Mouse (Mus musculus) layer of hippocampus, adult 18-20 months (tissue): ENCODE measurements around the gene D17H6S53E. TPM values are rescaled to one million over a fixed set of nuclear protein-coding genes. Genes with fewer than 3 reads are reported as not detected.

Experiments
- total RNA-seq, 2 experiments: library from RNA; stranded (reverse); gene quantifications; 2 replicates each; pipeline ENCODE4 v1.2.3; 2021

Gene D17H6S53E
- total RNA-seq, 2 experiments from 2014 or later, result 22.5 to 28.9 TPM

Other genes with a start within 250 kb of the D17H6S53E start
- gene Zbtb12, start 246.9 kb upstream of the D17H6S53E start, total RNA-seq, result 1 to 10 TPM; 8.6 to 8.8 TPM
- gene Gm20547, start 244.3 kb upstream of the D17H6S53E start, total RNA-seq, result under 1 TPM in 1 of 2 experiments, not detected in 1; 0.10 TPM
- 1 to 10 TPM in 1 of 2 experiments, under 1 TPM in 1; 0.89 to 3.1 TPM for gene C2, start 228.1 kb upstream of the D17H6S53E start, total RNA-seq
- gene Ehmt2, start 227.9 kb upstream of the D17H6S53E start, total RNA-seq, result 100 to 1,000 TPM; 186 to 193 TPM
- under 1 TPM in 1 of 2 experiments, not detected in 1; 0.43 TPM for gene Slc44a4, start 211.9 kb upstream of the D17H6S53E start, total RNA-seq
- 10 to 100 TPM; 41.4 to 44.2 TPM for gene Neu1, start 195.1 kb upstream of the D17H6S53E start, total RNA-seq
- gene Hspa1b, start 167.1 kb upstream of the D17H6S53E start, total RNA-seq, result 10 to 100 TPM; 27.5 to 37.5 TPM
- gene Gm20481, start 156.5 kb upstream of the D17H6S53E start, total RNA-seq, result not detected
- 10 to 100 TPM; 24.3 to 27.8 TPM for gene Hspa1a, start 154.2 kb upstream of the D17H6S53E start, total RNA-seq
- under 1 TPM; 0.12 to 0.48 TPM for gene Hspa1l, start 153.7 kb upstream of the D17H6S53E start, total RNA-seq
- gene Lsm2, start 144.5 kb upstream of the D17H6S53E start, total RNA-seq, result 10 to 100 TPM; 18.2 to 20.7 TPM
- gene Vars, start 125.4 kb upstream of the D17H6S53E start, total RNA-seq, result 10 to 100 TPM; 46.6 to 50.4 TPM
- under 1 TPM; 0.15 to 0.22 TPM for gene Vwa7, start 109.8 kb upstream of the D17H6S53E start, total RNA-seq
- gene Sapcd1, start 98.4 kb upstream of the D17H6S53E start, total RNA-seq, result 1 to 10 TPM in 1 of 2 experiments, not detected in 1; 1.4 TPM
- 1 to 10 TPM; 1.5 to 1.6 TPM for gene Msh5, start 79.6 kb upstream of the D17H6S53E start, total RNA-seq
- gene Clic1, start 76.4 kb upstream of the D17H6S53E start, total RNA-seq, result 1 to 10 TPM; 7.7 to 8.3 TPM
- 10 to 100 TPM in 1 of 2 experiments, 1 to 10 TPM in 1; 9.4 to 11.0 TPM for gene Ddah2, start 67.3 kb upstream of the D17H6S53E start, total RNA-seq
- not detected for gene Ly6g6c, start 61.0 kb upstream of the D17H6S53E start, total RNA-seq
- gene Mpig6b, start 60.2 kb upstream of the D17H6S53E start, total RNA-seq, result not detected
- gene Ly6g6e, start 49.5 kb upstream of the D17H6S53E start, total RNA-seq, result 1 to 10 TPM; 3.6 to 5.0 TPM
- gene Ly6g6d, start 48.3 kb upstream of the D17H6S53E start, total RNA-seq, result 1 to 10 TPM in 1 of 2 experiments, under 1 TPM in 1; 0.87 to 2.0 TPM
- gene Ly6g6f, start 40.8 kb upstream of the D17H6S53E start, total RNA-seq, result under 1 TPM; 0.57 to 0.58 TPM
- 100 to 1,000 TPM in 1 of 2 experiments, 10 to 100 TPM in 1; 97.6 to 103 TPM for gene Abhd16a, start 37.1 kb upstream of the D17H6S53E start, total RNA-seq
- not detected for gene Ly6g5c, start 18.1 kb upstream of the D17H6S53E start, total RNA-seq
- under 1 TPM; 0.30 to 0.56 TPM for gene Ly6g5b, start 10.9 kb upstream of the D17H6S53E start, total RNA-seq
- gene Gpank1, start 4.9 kb upstream of the D17H6S53E start, total RNA-seq, result 10 to 100 TPM; 15.2 to 17.1 TPM
- gene Csnk2b, start 4.3 kb upstream of the D17H6S53E start, total RNA-seq, result 100 to 1,000 TPM; 179 to 185 TPM
- gene Apom, start 5.7 kb downstream of the D17H6S53E start, total RNA-seq, result not detected
- 100 to 1,000 TPM; 323 to 339 TPM for gene Bag6, start 8.8 kb downstream of the D17H6S53E start, total RNA-seq
- gene Prrc2a, start 38.5 kb downstream of the D17H6S53E start, total RNA-seq, result 100 to 1,000 TPM; 317 to 343 TPM
- 10 to 100 TPM in 1 of 2 experiments, 1 to 10 TPM in 1; 9.4 to 13.0 TPM for gene Aif1, start 49.7 kb downstream of the D17H6S53E start, total RNA-seq
- 1 to 10 TPM; 5.5 to 6.7 TPM for gene Lst1, start 62.1 kb downstream of the D17H6S53E start, total RNA-seq
- gene Ltb, start 68.1 kb downstream of the D17H6S53E start, total RNA-seq, result under 1 TPM; 0.41 to 0.64 TPM
- not detected for gene Tnf, start 75.6 kb downstream of the D17H6S53E start, total RNA-seq
- under 1 TPM; 0.22 to 0.41 TPM for gene Lta, start 79.0 kb downstream of the D17H6S53E start, total RNA-seq
- not detected for gene Gm16181, start 94.5 kb downstream of the D17H6S53E start, total RNA-seq
- 100 to 1,000 TPM; 637 to 681 TPM for gene Atp6v1g2, start 107.3 kb downstream of the D17H6S53E start, total RNA-seq
- 10 to 100 TPM; 13.6 to 15.8 TPM for gene Nfkbil1, start 109.4 kb downstream of the D17H6S53E start, total RNA-seq
- gene Ddx39b, start 115.4 kb downstream of the D17H6S53E start, total RNA-seq, result 100 to 1,000 TPM; 210 to 215 TPM
- gene H2-D1, start 136.4 kb downstream of the D17H6S53E start, total RNA-seq, result 10 to 100 TPM; 22.1 to 26.7 TPM
- gene H2-Q1, start 194.0 kb downstream of the D17H6S53E start, total RNA-seq, result under 1 TPM; 0.15 to 0.25 TPM
- gene H2-Q2, start 215.9 kb downstream of the D17H6S53E start, total RNA-seq, result under 1 TPM; 0.46 to 0.50 TPM